Mouse (Mus musculus) midbrain, embryonic 15.5 days (tissue): ENCODE measurements around the gene Acvr2b. TPM values are rescaled to one million over a fixed set of nuclear protein-coding genes. Genes with fewer than 3 reads are reported as not detected.

ENCODE experiments used
- ATAC-seq: fragments of 200-750 bp; cut with Nextera tagmentation; replicated peaks from 2 replicates; pipeline ENCODE4 v1.8.0; 2017; ENCODE audit warnings: moderate TSS enrichment
- H3K27ac ChIP-seq: fragments of 300-500 bp; sonication (generic); 2 replicates; pipeline ENCODE4 v1.5.1; 2015; ENCODE audit warnings: mild to moderate bottlenecking, inconsistent platforms
- H3K27me3 ChIP-seq: fragments of 300-500 bp; sonication (generic); replicated peaks from 2 replicates; pipeline ENCODE4 v1.6.1; 2015; ENCODE audit warnings: inconsistent platforms
- H3K36me3 ChIP-seq: fragments of 300-500 bp; sonication (generic); replicated peaks from 2 replicates; pipeline ENCODE4 v1.6.1; 2015; ENCODE audit warnings: inconsistent platforms
- H3K4me1 ChIP-seq: fragments of 300-500 bp; sonication (generic); 2 replicates; pipeline ENCODE4 v1.6.1; 2015; ENCODE audit warnings: inconsistent platforms
- H3K4me2 ChIP-seq: fragments of 300-500 bp; sonication (generic); 2 replicates; pipeline ENCODE4 v1.6.1; 2015; ENCODE audit warnings: inconsistent platforms, mild to moderate bottlenecking, moderate library complexity
- H3K4me3 ChIP-seq: fragments of 300-500 bp; sonication (generic); 2 replicates; pipeline ENCODE4 v1.5.1; 2015; ENCODE audit warnings: mild to moderate bottlenecking, inconsistent platforms
- H3K9ac ChIP-seq: fragments of 300-500 bp; sonication (generic); 2 replicates; pipeline ENCODE4 v1.6.1; 2015; ENCODE audit warnings: mild to moderate bottlenecking, inconsistent platforms
- H3K9me3 ChIP-seq: fragments of 300-500 bp; sonication (generic); 2 replicates; pipeline ENCODE4 v1.6.1; 2016; ENCODE audit warnings: inconsistent platforms
- WGBS: fragments of 180-500 bp; shearing (Covaris S2); methylation state at CpG from one replicate; pipeline ENCODE4 v1.1.7; 2015; ENCODE audit warnings: mixed read lengths; 5-methylcytosine and 5-hydroxymethylcytosine counted together
- polyA plus RNA-seq: library from polyadenylated mRNA; unstranded; fragments of >200 nt; fragmentation: Nextera tagmentation; extraction: Ambion mirVana; gene quantifications from 2 replicates; pipeline ENCODE4 v1.2.1, GENCODE M21; 2015

Gene Acvr2b
- polyA plus RNA-seq, 1 experiment from 2014 or later, result 65.4 TPM

DNA sequence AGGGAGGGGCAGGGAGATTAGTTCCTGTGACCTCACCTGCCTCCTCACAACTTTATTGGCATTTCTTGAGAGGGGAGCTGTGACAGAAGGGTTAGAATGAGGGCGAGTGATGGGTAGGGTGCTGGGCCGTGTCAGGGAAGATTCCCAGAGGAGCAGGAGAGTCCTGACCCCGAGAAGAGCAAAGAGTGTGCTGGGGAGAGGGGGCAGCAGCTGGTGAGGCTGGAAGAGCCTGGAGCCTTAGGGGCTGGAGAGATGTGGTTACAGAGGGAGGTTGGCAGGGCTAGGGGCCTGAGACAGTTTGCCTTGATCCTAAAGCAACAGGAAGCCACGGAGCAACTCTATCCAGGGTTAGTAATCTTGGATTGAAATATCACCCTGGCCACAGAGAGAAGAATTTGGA, 79.7 kb downstream of the Acvr2b start:
- Histone ChIP-seq H3K4me1 (peaks cover 6% of the 10 kb centered on the region; the same call in 1 of the 2 replicates), H3K27me3 (no peaks in the 10 kb centered on the region), H3K27ac (no peak overlapping the region), H3K36me3 (no peaks in the 10 kb centered on the region), H3K4me3 (no peak overlapping the region), H3K9me3 (no peaks in the 10 kb centered on the region), H3K4me2 (no peak overlapping the region), H3K9ac (no peak overlapping the region)
- 81% methylated on average over 4 of the region's 4 CpGs for WGBS
- no peak for ATAC-seq

DNA sequence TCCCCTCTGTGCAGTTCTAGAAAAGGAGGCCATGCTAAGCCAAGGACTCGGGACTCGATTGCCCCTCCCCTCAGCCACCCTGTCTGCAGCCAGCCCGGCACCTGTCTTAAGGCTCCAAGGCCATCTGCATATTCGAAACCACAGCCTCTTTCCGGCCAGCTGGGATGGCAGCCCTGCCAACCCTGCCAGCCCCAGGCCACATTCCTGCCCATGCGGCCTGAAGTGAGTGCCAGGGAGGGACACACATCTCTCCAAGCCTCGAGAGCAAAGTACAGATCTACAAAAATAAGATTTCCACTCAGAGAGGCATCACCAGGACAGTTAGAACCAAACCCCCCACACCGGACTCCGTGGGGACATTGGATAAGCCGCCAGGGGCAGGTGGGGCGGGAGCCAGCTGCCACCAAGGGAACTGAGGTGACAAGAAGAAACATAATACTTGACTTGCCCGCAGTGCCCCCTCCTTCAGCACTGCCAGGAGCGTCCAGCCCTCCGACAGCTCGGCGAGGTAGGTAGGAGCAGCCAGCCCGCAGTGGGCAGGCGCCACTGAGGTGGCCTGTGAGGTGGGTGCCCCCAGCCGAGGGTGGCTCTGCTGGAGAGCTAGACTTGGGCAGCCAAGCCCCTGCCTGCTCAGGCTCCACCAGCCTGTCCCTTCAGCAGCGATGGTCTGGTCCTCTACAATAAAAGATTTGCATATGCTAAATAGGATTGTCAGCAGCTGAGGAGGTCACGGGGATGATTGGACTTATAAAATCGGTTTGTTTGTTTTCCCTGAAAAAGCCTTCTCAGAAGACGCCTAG, 81.8 kb downstream of the Acvr2b start:
- Histone ChIP-seq H3K4me1 (peaks cover 6% of the 10 kb centered on the region; the same call in 1 of the 2 replicates), H3K9ac (no peak overlapping the region), H3K27ac (no peak overlapping the region), H3K9me3 (no peaks in the 10 kb centered on the region), H3K27me3 (no peaks in the 10 kb centered on the region), H3K36me3 (no peaks in the 10 kb centered on the region), H3K4me2 (no peak overlapping the region), H3K4me3 (no peak overlapping the region)
- ATAC-seq, result no peak
- WGBS, result 48% methylated on average over 23 of the region's 23 CpGs

DNA sequence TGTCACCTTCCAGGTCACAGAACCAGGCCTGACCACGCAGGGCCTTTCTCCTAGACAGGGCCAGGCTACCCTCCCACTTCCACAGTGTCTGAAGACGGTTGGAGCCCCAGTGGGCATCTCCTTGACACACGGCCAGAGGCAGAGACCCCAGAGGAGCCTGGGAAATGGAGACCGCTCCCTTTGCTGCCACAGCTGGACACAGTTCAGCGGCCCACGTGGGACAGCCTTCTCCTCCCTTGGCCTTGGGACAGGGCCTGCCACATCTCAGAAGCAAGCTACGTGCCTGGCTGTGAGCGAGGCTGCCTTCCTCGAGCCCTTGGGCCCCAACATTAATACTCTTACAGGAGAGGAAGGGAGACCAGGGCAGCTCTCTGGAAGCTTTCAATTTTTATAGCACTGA, 82.5 kb downstream of the Acvr2b start:
- H3K4me1 ChIP-seq, result peaks cover 6% of the 10 kb centered on the region; the same call in 1 of the 2 replicates

More for the DNA sequence above, 82.5 kb downstream of the Acvr2b start:
- WGBS, result 54% methylated on average over 9 of the region's 9 CpGs
- no peak for ATAC-seq
- H3K4me2 ChIP-seq, result no peak overlapping the region
- no peak overlapping the region for H3K9ac ChIP-seq
- no peak overlapping the region for H3K27ac ChIP-seq
- H3K27me3 ChIP-seq, result no peaks in the 10 kb centered on the region
- no peaks in the 10 kb centered on the region for H3K9me3 ChIP-seq
- H3K4me3 ChIP-seq, result no peak overlapping the region
- no peaks in the 10 kb centered on the region for H3K36me3 ChIP-seq

Other genes with a start within 250 kb of the Acvr2b start
- 2.2 and 3.5 TPM in 2 replicates for gene Acaa1b, start 245.0 kb upstream of the Acvr2b start, polyA plus RNA-seq
- not detected in 2 replicates for gene Gm47289, start 243.0 kb upstream of the Acvr2b start, polyA plus RNA-seq
- gene Slc22a13, start 193.0 kb upstream of the Acvr2b start, polyA plus RNA-seq, result not detected in 2 replicates
- gene Oxsr1, start 79.7 kb upstream of the Acvr2b start, polyA plus RNA-seq, result 14.2 and 14.5 TPM in 2 replicates
- gene Acaa1a, start 62.4 kb upstream of the Acvr2b start, polyA plus RNA-seq, result 120 and 124 TPM in 2 replicates
- gene Myd88, start 60.7 kb upstream of the Acvr2b start, polyA plus RNA-seq, result 6.5 and 7.2 TPM in 2 replicates
- gene Xylb, start 44.7 kb upstream of the Acvr2b start, polyA plus RNA-seq, result 2.7 TPM in 2 replicates
- not detected in 2 replicates for gene Slc22a14, start 36.6 kb upstream of the Acvr2b start, polyA plus RNA-seq
- 53.3 and 53.4 TPM in 2 replicates for gene Exog, start 42.8 kb downstream of the Acvr2b start, polyA plus RNA-seq
- 0.27 and 0.40 TPM in 2 replicates for gene Scn5a, start 176.9 kb downstream of the Acvr2b start, polyA plus RNA-seq